Mouse (Mus musculus): ENCODE data around the gene Gm45021.

GRCm38 (mm10) chr6:48609512-48609911 is 20.1 kb downstream of the Gm45021 start:
- no peak for TF ChIP-seq EP300 (IDR thresholded peaks at IDR 0.05; ENCODE audit: insufficient read depth, low read depth, low read length)
- no peak for TF ChIP-seq POLR2A (IDR thresholded peaks at IDR 0.05; ENCODE audit: insufficient read depth, low read length)
- no peak for TF ChIP-seq CTCF (IDR thresholded peaks at IDR 0.05; ENCODE audit: low read depth, low read length)

Measured in ES-Bruce4 (cell line).